Mouse (Mus musculus) forebrain, embryonic 15.5 days (tissue): ENCODE measurements around the gene Sp140. TPM values are rescaled to one million over a fixed set of nuclear protein-coding genes. Genes with fewer than 3 reads are reported as not detected.
"Not testable (repeated sequence)": the region's sequence is repeated elsewhere in the genome, so short reads cannot be mapped to it uniquely, and the experiment has no call there.

Source experiments
- ATAC-seq: fragments of 200-750 bp; cut with Nextera tagmentation; replicated peaks from 2 replicates; pipeline ENCODE4 v1.8.0; 2017; ENCODE audit warnings: mild to moderate bottlenecking, moderate TSS enrichment, moderate library complexity
- H3K27ac ChIP-seq: fragments of 300-500 bp; sonication (generic); replicated peaks from 2 replicates; pipeline ENCODE4 v1.5.1; 2015; ENCODE audit warnings: mild to moderate bottlenecking, inconsistent platforms
- H3K27me3 ChIP-seq: fragments of 300-500 bp; sonication (generic); 2 replicates; pipeline ENCODE4 v1.6.1; 2015; ENCODE audit warnings: inconsistent platforms
- H3K36me3 ChIP-seq: fragments of 300-500 bp; sonication (generic); 2 replicates; pipeline ENCODE4 v1.6.1; 2015; ENCODE audit warnings: mild to moderate bottlenecking, inconsistent platforms
- H3K4me1 ChIP-seq: fragments of 300-500 bp; sonication (generic); 2 replicates; pipeline ENCODE4 v1.6.1; 2015; ENCODE audit warnings: inconsistent platforms
- H3K4me2 ChIP-seq: fragments of 300-500 bp; sonication (generic); replicated peaks from 2 replicates; pipeline ENCODE4 v1.6.1; 2015; ENCODE audit warnings: mild to moderate bottlenecking, inconsistent platforms
- H3K4me3 ChIP-seq: fragments of 300-500 bp; sonication (generic); 2 replicates; pipeline ENCODE4 v1.5.1; 2015; ENCODE audit warnings: mild to moderate bottlenecking, inconsistent platforms
- H3K9ac ChIP-seq: fragments of 300-500 bp; sonication (generic); replicated peaks from 2 replicates; pipeline ENCODE4 v1.6.1; 2015; ENCODE audit warnings: mild to moderate bottlenecking, inconsistent platforms
- H3K9me3 ChIP-seq: fragments of 300-500 bp; sonication (generic); 2 replicates; pipeline ENCODE4 v1.6.1; 2016; ENCODE audit warnings: inconsistent platforms
- WGBS: fragments of 180-500 bp; shearing (Covaris S2); methylation state at CpG from one replicate; pipeline ENCODE4 v1.1.7; 2015; ENCODE audit warnings: mixed read lengths; 5-methylcytosine and 5-hydroxymethylcytosine counted together
- polyA plus RNA-seq: library from polyadenylated mRNA; unstranded; fragments of >200 nt; fragmentation: Nextera tagmentation; extraction: Ambion mirVana; gene quantifications from 2 replicates; pipeline ENCODE4 v1.2.1, GENCODE M21; 2015

Sp140 gene
- polyA plus RNA-seq, 1 experiment from 2014 or later: 0.23 TPM

DNA sequence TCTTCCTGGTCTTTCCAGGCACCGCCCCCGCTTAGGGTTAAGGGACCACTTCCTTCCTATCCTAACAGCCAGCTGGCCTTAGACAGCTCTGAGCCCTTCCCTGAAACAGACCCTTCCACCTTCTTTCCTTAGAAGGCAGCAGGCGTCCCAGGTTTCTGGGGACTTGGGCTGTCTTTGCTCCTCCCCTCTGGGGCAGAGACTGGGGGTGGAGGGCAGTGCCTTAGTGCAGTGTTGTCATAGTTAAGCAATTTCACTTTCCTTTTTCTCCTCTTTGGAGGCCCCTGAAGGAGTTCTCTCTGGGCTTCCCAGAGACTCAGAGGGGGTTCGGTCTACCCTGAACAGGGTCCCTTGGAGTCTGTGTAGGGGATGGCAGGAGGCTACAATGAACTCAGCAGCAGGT lies 616 bp downstream of the Sp140 start:
- not testable (repeated sequence) for H3K9me3 ChIP-seq, H3K36me3 ChIP-seq, H3K9ac ChIP-seq, ATAC-seq, H3K4me1 ChIP-seq, H3K4me2 ChIP-seq, H3K4me3 ChIP-seq, H3K27me3 ChIP-seq, H3K27ac ChIP-seq
- 63% methylated on average over 4 of the region's 4 CpGs for WGBS

DNA sequence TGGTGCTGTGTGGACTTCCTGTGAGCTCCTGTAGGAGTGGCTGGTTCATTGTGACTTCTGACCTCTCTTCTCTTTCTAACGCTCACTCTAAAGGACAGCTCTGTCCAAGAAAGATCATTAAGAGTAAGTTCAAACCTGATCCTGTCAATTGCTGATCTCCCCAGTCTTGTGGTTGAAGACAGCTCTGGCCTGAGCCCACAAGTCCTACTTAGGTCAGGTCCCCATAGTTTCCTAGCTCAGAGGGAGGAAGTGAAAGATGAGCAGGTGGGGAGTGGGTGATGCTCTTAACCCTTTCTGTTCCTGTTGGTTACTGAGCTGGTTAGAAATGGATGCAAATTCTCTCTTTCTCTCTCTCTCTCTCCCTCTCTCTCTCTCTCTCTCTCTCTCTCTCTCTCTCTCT lies 4.2 kb downstream of the Sp140 start:
- not testable (repeated sequence) for H3K36me3 ChIP-seq, H3K4me1 ChIP-seq, H3K9me3 ChIP-seq, ATAC-seq, H3K27ac ChIP-seq, H3K9ac ChIP-seq, H3K4me2 ChIP-seq, H3K4me3 ChIP-seq, H3K27me3 ChIP-seq
- 89% methylated on average over 1 of the region's 1 CpGs for WGBS

DNA sequence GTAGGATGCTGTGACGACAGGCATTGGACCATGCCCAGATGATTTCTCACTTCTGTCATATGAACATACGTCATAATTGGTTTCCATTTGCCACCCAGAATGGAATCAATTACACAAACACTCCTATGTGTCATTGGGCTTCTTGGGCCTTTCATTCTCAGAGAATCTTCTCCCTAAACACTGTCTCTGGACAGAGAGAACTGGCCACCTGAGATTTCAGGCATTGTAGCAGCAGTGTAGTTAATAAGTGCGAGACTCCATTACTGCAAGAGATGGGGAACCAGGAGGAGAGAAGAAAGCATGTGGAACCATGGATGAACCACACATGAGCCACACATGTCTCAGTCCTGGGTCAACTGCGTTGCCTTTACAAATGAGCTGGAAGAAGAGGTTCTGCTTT lies 8.2 kb downstream of the Sp140 start:
- not testable (repeated sequence) for H3K9me3 ChIP-seq, H3K27ac ChIP-seq, H3K4me2 ChIP-seq, H3K36me3 ChIP-seq, ATAC-seq, H3K4me1 ChIP-seq, H3K27me3 ChIP-seq, H3K4me3 ChIP-seq, H3K9ac ChIP-seq
- 83% methylated on average over 3 of the region's 4 CpGs for WGBS

DNA sequence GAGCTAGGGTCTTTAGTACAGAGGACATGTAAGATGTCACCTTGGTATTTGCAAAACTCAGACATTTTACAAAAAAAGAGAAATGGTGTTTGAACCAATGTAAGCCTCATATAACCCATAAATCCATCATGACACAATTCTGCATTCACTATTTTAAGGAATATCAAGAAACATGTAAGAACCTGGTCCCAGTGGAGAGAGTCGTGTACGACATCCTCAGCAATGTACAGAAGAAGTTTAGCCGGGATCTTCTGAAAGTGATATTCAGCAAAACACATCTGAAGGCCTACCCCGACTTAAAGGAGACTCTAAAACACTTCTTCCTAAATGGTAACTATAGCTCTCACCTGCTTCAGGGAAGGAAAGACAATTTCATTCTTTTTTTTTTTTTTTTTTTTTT lies 10.4 kb downstream of the Sp140 start:
- H3K9me3 ChIP-seq, H3K4me3 ChIP-seq, H3K9ac ChIP-seq, H3K4me1 ChIP-seq, H3K27ac ChIP-seq, H3K27me3 ChIP-seq, ATAC-seq, H3K36me3 ChIP-seq, H3K4me2 ChIP-seq: not testable (repeated sequence)
- WGBS: no CpG with 5 or more reads among the region's 4 CpGs

DNA sequence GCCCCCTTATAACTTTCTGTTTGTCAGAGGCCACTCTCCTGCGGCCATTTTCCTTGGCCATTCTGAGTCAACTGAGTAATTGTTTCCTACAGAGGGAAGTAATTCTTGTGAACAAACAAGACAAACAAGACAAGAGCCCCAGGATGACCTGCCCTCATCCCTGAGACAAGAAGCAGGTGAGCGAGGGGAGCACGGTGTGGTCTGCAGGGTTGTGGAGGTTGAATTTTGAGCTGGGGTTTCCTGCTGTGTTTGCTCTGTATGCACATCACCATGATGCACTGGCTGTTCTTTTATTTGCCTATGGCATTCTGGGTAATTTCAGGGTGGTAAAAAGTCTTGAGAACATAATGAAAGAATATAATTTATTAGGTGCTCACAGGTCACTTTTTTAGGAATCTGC lies 14.9 kb downstream of the Sp140 start:
- not testable (repeated sequence) for H3K36me3 ChIP-seq, H3K4me3 ChIP-seq, H3K4me1 ChIP-seq, H3K27me3 ChIP-seq, H3K27ac ChIP-seq, H3K9me3 ChIP-seq, H3K4me2 ChIP-seq, ATAC-seq, H3K9ac ChIP-seq
- WGBS: 95% methylated on average over 3 of the region's 3 CpGs

DNA sequence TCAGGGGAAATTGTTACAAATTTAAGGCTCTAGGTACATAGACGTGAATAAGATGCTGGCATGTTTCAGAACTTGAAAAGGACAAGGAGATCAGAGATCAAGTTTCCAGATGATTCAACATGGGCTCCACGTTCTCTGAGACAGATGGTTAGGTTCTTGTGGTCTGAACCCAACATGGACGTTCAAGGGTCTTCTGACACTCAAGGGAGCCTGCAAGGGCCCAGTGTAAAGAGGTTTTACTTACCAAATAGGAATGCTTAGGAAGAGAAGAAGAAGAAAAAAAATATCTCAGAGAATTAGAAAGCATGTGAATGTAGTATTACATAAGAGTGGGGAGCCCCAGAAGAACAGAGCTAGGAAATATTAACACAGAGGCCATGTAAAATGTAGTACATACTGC lies 15.6 kb downstream of the Sp140 start:
- ATAC-seq, H3K4me3 ChIP-seq, H3K27me3 ChIP-seq, H3K9me3 ChIP-seq, H3K27ac ChIP-seq, H3K4me2 ChIP-seq, H3K4me1 ChIP-seq, H3K9ac ChIP-seq, H3K36me3 ChIP-seq: not testable (repeated sequence)
- 65% methylated on average over 3 of the region's 3 CpGs for WGBS

DNA sequence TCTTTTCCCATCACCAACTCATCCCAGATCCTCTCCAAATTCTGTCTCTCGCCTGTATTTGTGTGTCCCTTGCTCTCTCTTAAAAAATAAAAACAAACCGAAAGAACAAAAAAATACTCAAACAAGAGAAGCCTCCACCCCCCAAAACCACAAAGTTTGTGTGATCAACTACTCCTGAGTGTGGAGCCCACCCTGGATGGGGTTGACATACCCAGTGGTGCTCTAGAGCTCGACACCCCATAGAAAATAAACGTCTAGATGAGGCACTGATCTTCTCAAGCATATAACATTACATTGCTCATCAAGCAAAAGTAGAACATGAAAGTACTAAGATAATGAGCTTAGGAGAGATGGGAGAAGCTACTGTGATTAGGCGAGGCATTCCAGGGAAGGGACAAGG lies 17.0 kb downstream of the Sp140 start:
- H3K4me3 ChIP-seq, H3K4me2 ChIP-seq, H3K27me3 ChIP-seq, H3K4me1 ChIP-seq, ATAC-seq, H3K27ac ChIP-seq, H3K9me3 ChIP-seq, H3K9ac ChIP-seq, H3K36me3 ChIP-seq: not testable (repeated sequence)
- 66% methylated on average over 4 of the region's 5 CpGs for WGBS

DNA sequence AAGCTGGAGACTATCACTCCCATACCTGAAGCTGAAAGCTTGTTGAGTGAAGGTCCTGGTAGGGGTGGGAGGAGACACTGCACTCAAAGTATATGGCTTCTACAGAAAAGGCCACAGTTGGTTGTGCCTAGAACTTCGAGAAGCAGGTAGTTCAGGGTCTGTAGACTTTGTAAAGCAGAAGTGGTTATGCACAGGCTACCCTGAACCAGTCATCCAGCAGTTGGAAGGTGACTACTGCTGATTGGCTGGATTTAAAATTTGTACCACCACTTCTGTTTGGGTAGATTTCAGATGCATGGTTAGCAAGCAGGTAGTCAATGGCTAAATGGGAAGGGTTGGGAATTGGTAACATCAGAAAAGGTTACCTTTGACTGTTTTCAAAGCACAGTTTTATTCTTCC lies 18.5 kb downstream of the Sp140 start:
- ATAC-seq, H3K27ac ChIP-seq, H3K9ac ChIP-seq, H3K4me2 ChIP-seq, H3K4me3 ChIP-seq, H3K27me3 ChIP-seq, H3K4me1 ChIP-seq, H3K36me3 ChIP-seq, H3K9me3 ChIP-seq: not testable (repeated sequence)
- WGBS: 42% methylated on average over 1 of the region's 1 CpGs

DNA sequence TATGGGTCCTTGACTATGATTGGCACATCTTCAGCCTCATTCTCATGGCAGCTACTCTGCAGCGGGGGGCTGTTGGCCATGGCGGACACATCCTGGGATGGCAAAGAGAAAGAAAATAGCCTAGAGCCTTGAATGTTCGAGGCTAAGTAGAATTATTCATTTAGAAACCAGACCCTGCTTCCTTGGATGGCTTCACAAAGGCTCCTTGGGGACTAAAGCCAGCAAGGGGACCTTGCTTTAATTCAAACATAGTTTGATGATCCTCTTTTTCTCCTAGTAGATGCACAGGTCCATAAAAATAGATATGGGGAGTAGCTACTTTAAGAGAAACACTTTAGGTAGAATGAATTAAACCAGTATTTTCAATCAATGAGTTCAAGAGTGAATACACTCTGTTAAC lies 36.8 kb downstream of the Sp140 start:
- WGBS: 65% methylated on average over 3 of the region's 3 CpGs
- not testable (repeated sequence) for ATAC-seq

DNA sequence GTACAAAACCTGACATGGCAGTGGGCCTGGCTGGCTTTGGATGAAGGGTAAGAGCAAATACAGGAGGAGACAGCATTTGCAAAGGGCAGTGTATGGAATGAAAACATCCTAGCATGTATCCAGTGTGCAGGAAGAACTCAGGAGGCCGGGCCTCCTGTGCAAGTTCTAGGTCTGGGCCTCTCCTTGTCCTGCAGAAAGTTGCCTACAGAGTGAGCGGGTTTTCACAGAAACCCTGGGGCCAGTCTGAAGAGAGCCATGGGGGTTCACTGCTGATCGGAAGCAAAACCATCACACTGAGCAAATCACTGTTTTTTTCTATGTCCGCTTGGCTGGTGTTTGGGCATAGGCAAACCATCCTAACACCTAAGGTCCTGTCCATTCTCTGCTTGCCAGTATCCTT lies 38.0 kb downstream of the Sp140 start:
- not testable (repeated sequence) for H3K36me3 ChIP-seq
- WGBS: 79% methylated on average over 4 of the region's 4 CpGs

More for the DNA sequence above, 36.8 kb downstream of the Sp140 start:
- not testable (repeated sequence) for H3K4me1 ChIP-seq, H3K4me2 ChIP-seq, H3K4me3 ChIP-seq, H3K9ac ChIP-seq, H3K9me3 ChIP-seq, H3K27me3 ChIP-seq, H3K36me3 ChIP-seq, H3K27ac ChIP-seq

DNA sequence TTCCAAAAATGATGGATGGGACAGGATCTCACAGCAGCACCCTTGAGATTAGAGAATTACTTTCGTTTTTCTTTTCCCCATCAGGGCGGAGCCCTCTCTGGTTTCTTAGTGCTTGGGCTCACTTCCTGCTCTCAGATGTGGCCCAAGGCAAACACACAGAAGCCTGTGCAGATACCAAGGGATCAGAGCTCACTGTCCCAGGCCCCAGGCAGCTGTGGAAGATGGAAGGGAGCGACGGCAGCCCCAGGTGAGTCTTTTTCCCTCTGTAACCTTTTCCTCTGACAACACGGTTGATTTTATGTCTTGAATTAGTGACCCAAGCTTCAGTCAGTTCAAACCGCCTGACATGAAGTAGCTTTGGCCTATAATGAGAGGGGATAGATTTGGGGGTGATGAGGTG lies 49.7 kb downstream of the Sp140 start, which contains the start of gene Sp100:
Gene Sp100, plus strand, starts transcription at position 108 of the 400 bp plus-strand sequence.
- not testable (repeated sequence) for H3K9me3 ChIP-seq, H3K4me1 ChIP-seq, H3K27ac ChIP-seq, H3K4me3 ChIP-seq, H3K9ac ChIP-seq, ATAC-seq, H3K27me3 ChIP-seq, H3K4me2 ChIP-seq, H3K36me3 ChIP-seq
- 90% methylated on average over 6 of the region's 6 CpGs for WGBS

More for the DNA sequence above, 38.0 kb downstream of the Sp140 start:
- not testable (repeated sequence) for ATAC-seq, H3K9me3 ChIP-seq, H3K27ac ChIP-seq, H3K4me3 ChIP-seq, H3K4me1 ChIP-seq, H3K4me2 ChIP-seq, H3K9ac ChIP-seq, H3K27me3 ChIP-seq

DNA sequence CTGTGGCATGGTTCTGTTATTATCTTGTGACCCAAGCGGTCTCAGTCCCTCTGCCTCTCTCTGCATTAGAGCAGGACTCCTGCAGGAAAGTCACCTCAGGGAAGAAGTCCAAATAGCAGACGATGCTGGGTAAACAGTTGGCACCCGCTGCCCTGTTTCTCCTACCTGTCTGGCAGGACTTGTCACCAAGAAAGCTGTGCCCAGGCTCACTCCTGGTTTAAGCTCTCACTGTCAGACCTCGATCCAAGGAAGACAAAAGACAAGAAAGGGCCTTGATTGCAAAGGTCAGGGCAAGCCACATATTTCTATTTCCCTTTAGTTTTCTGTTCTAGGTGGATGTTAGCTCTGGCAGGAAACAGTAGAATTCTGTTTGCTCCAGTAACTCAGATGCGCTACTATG lies 50.3 kb downstream of the Sp140 start:
- H3K27me3 ChIP-seq, ATAC-seq, H3K9me3 ChIP-seq, H3K36me3 ChIP-seq, H3K27ac ChIP-seq, H3K4me1 ChIP-seq, H3K4me3 ChIP-seq, H3K4me2 ChIP-seq, H3K9ac ChIP-seq: not testable (repeated sequence)
- 78% methylated on average over 4 of the region's 5 CpGs for WGBS

DNA sequence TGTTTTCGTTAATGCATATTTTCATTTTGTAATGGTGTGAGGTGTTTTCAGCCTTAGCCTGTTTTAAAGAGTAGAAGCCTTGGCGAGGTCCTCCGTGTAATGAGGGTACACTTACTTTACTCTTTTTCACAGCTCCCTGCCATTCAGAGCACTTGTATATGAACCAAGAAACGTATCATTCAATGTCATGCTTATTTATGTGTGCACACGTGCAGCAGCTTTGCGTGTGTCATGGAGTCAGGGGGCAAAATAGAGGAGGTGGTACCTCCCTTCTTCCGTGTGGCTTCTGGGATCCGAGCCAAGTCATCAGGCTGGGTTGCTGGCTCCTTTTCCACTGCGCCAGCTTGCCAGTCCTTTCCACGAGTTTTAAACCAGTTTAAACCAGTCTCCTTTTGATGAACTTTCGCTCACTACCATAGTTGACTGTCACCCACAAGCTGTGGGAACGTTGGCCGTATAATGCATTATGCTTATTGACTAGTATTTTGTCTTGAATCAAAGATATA lies 51.6 kb downstream of the Sp140 start:
- not testable (repeated sequence) for ATAC-seq
- 64% methylated on average over 13 of the region's 13 CpGs for WGBS

More for the DNA sequence above, 51.6 kb downstream of the Sp140 start:
- H3K9ac ChIP-seq, H3K36me3 ChIP-seq, H3K27ac ChIP-seq, H3K4me3 ChIP-seq, H3K27me3 ChIP-seq, H3K4me2 ChIP-seq, H3K9me3 ChIP-seq, H3K4me1 ChIP-seq: not testable (repeated sequence)
